Mouse (Mus musculus) heart, adult 2 months (tissue): ENCODE data around the gene Scamp1.

Experiments used
- CTCF ChIP-seq: fragments of 200-600 bp; IDR thresholded peaks from 2 replicates; pipeline ENCODE4 v1.8.1; 2022; ENCODE audit warnings: antibody characterized with exemption, mild to moderate bottlenecking, moderate library complexity
- EP300 ChIP-seq: fragments of 200-500 bp; IDR thresholded peaks from 2 replicates; pipeline ENCODE4 v1.6.1; 2011; ENCODE audit warnings: low read depth, low read length, control low read depth; ENCODE audit not compliant: insufficient read depth
- POLR2A ChIP-seq: fragments of 200-500 bp; IDR thresholded peaks from 2 replicates; pipeline ENCODE4 v1.6.1; 2011; ENCODE audit warnings: mild to moderate bottlenecking, low read depth, low read length, control low read depth; ENCODE audit not compliant: insufficient read depth

GRCm38 (mm10) chr13:94188200-94189086 is 97.2 kb downstream of the Scamp1 start:
- TF ChIP-seq POLR2A: no peak
- TF ChIP-seq EP300: no peak
- no peak for TF ChIP-seq CTCF
